Mouse (Mus musculus) testis, adult 2 months (tissue): ENCODE measurements around the gene Mylk4.

Source experiments
- CTCF ChIP-seq: fragments of 200-500 bp; IDR thresholded peaks from 2 replicates; pipeline ENCODE4 v1.5.1; 2012; ENCODE audit warnings: low read depth, mild to moderate bottlenecking, inconsistent platforms, low read length, moderate library complexity; ENCODE audit not compliant: control insufficient read depth, insufficient read depth, insufficient replicate concordance
- POLR2A ChIP-seq: fragments of 200-500 bp; IDR thresholded peaks from 2 replicates; pipeline ENCODE4 v1.6.1; 2012; ENCODE audit warnings: low read depth, mild to moderate bottlenecking, inconsistent platforms, low read length, moderate library complexity; ENCODE audit not compliant: control insufficient read depth

DNA sequence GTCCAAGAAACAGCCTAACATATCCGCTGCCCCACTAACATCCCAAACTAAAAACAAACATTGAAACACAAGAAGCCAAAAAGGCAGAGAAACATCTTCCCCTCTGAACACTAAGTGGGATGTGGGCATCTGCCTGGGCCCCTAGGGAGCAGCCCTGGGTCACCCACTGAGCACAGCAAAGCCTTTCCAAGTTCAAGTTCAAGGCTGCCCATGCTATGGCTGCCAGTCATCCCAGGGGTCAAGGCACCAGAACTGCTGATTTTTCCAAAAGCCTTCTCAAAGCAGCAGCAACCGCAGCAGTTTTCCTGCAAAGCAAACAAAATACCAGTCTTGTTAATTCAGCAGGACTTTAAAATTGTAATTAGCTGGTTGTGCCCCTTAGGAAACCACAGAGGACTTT lies 78.8 kb downstream of the Mylk4 start:
- TF ChIP-seq POLR2A = no peak
- no peak for TF ChIP-seq CTCF
